Mouse (Mus musculus) A20 (cell line): Measurements from ENCODE around the gene Sema5a.

Experiments
- DNase-seq: peaks from one replicate; pipeline ENCODE4 v3.0.0-alpha.2; 2011; ENCODE audit warnings: low read depth, low spot score

Gene Sema5a

GRCm38 (mm10) chr15:32633713-32634112, 389.1 kb downstream of the Sema5a start:
- DNase-seq, result no peak

DNA sequence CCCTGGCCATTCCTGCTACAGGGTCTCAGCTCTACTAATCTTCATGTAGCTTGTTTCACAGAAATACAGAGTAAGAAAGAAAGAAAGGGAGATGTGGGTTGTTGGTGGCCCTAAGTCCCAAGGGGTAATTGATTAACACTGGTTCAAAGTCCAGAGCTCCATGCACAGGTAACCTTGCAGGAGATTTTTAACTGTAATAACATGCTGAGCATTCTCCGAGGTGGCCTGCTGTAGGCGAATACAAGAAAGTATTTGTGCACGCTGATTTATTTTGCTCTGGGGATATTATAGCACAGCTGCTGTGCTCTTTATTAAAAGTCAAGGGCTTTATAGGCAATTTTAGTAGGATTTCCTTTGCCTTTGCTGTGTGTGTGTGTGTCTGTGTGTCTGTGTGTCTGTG, 393.3 kb downstream of the Sema5a start:
- no peak for DNase-seq

DNA sequence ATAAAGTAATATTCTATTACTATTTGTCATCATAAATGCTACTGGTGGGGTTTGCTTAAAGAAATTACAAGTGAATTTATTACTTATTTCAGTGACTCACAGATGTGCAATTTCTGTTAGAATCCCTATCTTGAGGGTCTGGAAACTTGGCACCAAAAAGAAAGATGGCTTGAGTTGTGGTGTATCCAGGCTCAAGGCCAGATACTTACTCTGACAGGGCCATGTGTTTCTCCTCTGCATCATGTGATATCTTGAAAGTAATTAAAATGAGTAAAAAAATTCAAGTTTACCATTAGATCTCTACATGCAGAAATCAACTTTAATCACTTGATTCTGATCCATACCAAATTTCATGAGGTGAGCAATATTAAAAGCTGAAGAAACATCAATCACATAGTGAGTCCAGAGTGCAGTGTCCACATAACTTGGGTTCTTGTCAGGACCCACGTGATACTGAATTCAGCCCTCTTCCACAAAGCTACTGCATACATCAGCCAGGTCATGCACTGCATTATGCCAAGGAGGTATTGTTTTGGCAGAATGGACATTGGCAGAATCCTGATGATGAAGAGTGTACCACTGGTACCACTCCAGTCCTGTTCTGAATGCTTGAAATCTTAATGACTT, 402.6 kb downstream of the Sema5a start:
- DNase-seq, result no peak

GRCm38 (mm10) chr15:32654046-32654445, 409.4 kb downstream of the Sema5a start:
- no peak for DNase-seq

GRCm38 (mm10) chr15:32656017-32656416, 411.4 kb downstream of the Sema5a start:
- DNase-seq, result no peak

DNA sequence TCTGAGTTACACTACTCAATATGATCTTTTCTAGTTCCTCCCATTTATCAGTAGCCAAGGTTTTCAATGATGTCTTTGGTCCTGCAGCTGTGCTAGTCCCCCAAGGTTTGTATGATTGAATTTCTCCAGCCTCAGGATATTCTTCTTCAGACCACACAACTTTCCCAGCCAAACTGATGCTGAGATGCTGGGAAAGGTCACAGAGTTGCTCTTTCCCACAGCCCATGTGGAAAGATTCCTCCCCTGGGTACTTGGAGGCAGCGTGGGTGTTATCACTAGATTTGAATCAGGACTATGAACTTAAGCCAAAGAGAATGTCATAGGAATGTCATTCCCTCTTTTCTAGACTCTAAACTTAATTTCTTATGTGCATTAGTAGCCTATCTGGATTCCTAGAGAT, 431.8 kb downstream of the Sema5a start:
- no peak for DNase-seq

- no peak for DNase-seq
These were observed 440.5 kb downstream of the Sema5a start for GRCm38 (mm10) chr15:32685152-32685551.

DNA sequence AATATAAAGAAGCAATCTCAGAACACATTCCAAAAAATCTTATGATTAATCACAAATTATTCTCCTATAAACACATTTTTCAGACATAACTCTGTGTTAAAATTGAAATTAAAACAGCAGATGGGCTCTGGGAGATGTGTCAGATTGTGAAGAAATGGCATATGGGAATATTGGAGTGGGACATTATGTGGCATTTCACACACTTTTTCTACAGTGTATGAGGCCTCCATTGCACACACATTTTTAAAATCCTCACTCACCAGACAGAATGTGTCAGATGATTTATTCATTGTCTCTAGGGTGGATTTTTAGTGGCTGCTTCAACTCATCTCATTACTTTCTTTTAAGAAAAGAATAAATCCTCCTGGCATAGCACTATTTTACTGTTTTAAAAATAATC, 446.4 kb downstream of the Sema5a start:
- DNase-seq, result no peak

- no peak for DNase-seq
These were observed 448.4 kb downstream of the Sema5a start for GRCm38 (mm10) chr15:32693006-32693405.

- no peak for DNase-seq
These were observed 472.8 kb downstream of the Sema5a start for GRCm38 (mm10) chr15:32717298-32717985.

DNA sequence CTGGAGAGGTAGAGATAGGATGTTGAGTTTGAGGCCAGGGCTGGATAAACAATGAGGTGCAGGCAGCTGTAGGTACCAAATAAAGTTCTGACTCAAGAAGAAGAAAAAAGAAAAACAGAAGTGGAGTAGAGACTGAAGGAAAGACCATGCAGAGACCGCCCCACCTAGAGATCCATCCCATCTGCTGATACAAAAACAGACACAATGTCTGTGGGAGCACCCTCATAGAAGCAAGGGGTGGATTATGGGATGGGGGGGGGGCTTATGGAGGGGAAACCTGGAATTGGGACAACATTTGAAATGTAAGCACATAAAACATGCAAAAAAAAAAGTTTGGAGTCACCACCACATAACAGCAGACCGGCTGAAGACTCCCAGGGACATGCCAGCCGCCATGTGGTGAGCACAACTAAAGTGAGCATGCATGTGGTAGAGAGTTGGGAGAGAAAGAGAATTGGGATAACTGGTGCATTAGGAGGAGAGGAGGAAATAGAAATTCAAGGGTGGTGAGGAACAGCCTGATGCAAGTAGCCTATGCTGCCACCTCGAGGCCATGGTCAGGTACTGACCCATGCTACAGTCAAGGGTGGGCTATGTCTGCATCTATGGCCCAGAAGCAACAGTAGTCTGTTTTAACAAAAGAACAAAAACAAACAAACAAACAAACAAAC, 473.8 kb downstream of the Sema5a start:
- no peak for DNase-seq

DNA sequence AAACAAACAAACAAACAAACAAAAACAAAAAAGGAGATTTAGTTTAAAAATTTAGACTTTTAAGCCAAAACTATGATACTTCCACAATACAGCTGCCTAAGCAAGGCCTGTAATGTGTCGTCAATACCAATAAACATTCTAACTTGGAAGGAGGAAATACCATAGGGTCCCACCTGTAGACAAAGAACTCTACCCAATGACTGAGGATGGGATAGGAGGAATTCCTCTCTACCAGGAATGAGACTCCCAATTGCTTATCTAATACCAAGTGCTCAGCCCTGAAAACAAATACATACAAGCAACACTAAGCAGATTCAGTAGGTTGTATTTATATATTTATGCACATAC, 474.3 kb downstream of the Sema5a start:
- DNase-seq, result no peak

- DNase-seq, result no peak
These were observed 486.2 kb downstream of the Sema5a start for GRCm38 (mm10) chr15:32730839-32731238.
